Mouse (Mus musculus): ENCODE results near the gene Mtus2.

- no peak for TF ChIP-seq CTCF (IDR thresholded peaks at IDR 0.05; ENCODE audit: extremely low read depth, insufficient read depth, insufficient read length, insufficient replicate concordance)
- TF ChIP-seq POLR2A (IDR thresholded peaks at IDR 0.05; ENCODE audit: low read depth, low read length) = no peak
These were observed 6.9 kb downstream of the Mtus2 start for GRCm38 (mm10) chr5:147963820-147964580.
